In genomic region chr17:49530215-49530614, GRCm38 (mm10) we compare ENCODE assay signal across 8 mouse cellular contexts. TPM values are rescaled to one million over a fixed set of nuclear protein-coding genes. Genes with fewer than 3 reads are reported as not detected.
A peak's percentile ranks its signal among the peaks of the same experiment; 100 is the strongest.
DNase-seq lines count a peak whose midpoint lies in the region; ATAC-seq and TF ChIP-seq lines count a peak whose summit lies in the region.

No protein-coding gene starts in this region.

- H3K27me3 ChIP-seq in liver, embryonic 12.5 days (replicated peaks): no peaks in the 10 kb centered on the region

- no peak for ATAC-seq in CD4-positive, CD25-positive, alpha-beta regulatory T cell, adult 4 months
- no peak for ATAC-seq in liver, embryonic 12.5 days

- no peaks in the 10 kb centered on the region for H3K9me3 ChIP-seq in liver, embryonic 12.5 days (replicated peaks)

- H3K36me3 ChIP-seq in liver, embryonic 12.5 days: no peaks in the 10 kb centered on the region

- H3K4me3 ChIP-seq in liver, embryonic 12.5 days: no peak overlapping the region
- no peak overlapping the region for H3K4me3 ChIP-seq in embryonic fibroblast, embryonic 13.5 days (ENCODE audit: insufficient read depth, low read length)

- no peaks in the 10 kb centered on the region for H3K4me1 ChIP-seq in liver, embryonic 12.5 days
- no peaks in the 10 kb centered on the region for H3K4me1 ChIP-seq in embryonic fibroblast, embryonic 13.5 days (ENCODE audit: control insufficient read depth, insufficient read depth, low read length)

- TF ChIP-seq POLR2A in embryonic fibroblast, embryonic 13.5 days (IDR thresholded peaks at IDR 0.05; ENCODE audit: low read depth, low read length): no peak

- DNase-seq in CD4-positive, CD25-positive, alpha-beta regulatory T cell, adult 2 months (ENCODE audit: low read depth, low spot score): peak; percentile 12
- DNase-seq in liver: peak; percentile 26
- peak; percentile 37 to 40 for DNase-seq in adrenal gland, postnatal 36 days
- DNase-seq in lung, adult 18-20 months: peak; percentile 44 to 54
- peak; percentile 55 for DNase-seq in thymus, postnatal 4 days

- TF ChIP-seq CTCF in embryonic fibroblast, embryonic 13.5 days (IDR thresholded peaks at IDR 0.05; ENCODE audit: borderline replicate concordance, insufficient read depth, low read length): peak; percentile 42; the same call in 1 of the 2 replicates

- 22% methylated on average over 3 of the region's 3 CpGs for WGBS in liver, embryonic 12.5 days (ENCODE audit: insufficient replicate concordance)

- no peak overlapping the region for H3K4me2 ChIP-seq in liver, embryonic 12.5 days

- no peak overlapping the region for H3K27ac ChIP-seq in liver, embryonic 12.5 days
- H3K27ac ChIP-seq in embryonic fibroblast, embryonic 13.5 days (ENCODE audit: insufficient read depth, low read length): no peak overlapping the region

- H3K9ac ChIP-seq in liver, embryonic 12.5 days: no peak overlapping the region

RNA-seq across cellular contexts. Expression of gene Daam2, which starts 33.9 kb away (rescaled TPM):
- under 1 TPM in 1 of 2 experiments, not detected in 1; 0.04 TPM for polyA plus RNA-seq in CD4-positive, CD25-positive, alpha-beta regulatory T cell, adult 4 months (2017; shearing (Covaris generic))
- polyA plus RNA-seq in liver, embryonic 12.5 days (2016; fragmentation: Nextera tagmentation; extraction: Ambion mirVana): 1.1 TPM in 2 replicates
- 10 to 100 TPM; 26.6 to 34.9 TPM for total RNA-seq in adrenal gland, postnatal 36 days (2021)
- polyA plus RNA-seq in embryonic fibroblast, embryonic 13.5 days (2011; ENCODE audit: insufficient read length, low read depth, missing spikeins): 13.7 and 19.0 TPM in 2 replicates
